20 mouse cellular contexts compared by ENCODE assay signal in the genomic region with DNA sequence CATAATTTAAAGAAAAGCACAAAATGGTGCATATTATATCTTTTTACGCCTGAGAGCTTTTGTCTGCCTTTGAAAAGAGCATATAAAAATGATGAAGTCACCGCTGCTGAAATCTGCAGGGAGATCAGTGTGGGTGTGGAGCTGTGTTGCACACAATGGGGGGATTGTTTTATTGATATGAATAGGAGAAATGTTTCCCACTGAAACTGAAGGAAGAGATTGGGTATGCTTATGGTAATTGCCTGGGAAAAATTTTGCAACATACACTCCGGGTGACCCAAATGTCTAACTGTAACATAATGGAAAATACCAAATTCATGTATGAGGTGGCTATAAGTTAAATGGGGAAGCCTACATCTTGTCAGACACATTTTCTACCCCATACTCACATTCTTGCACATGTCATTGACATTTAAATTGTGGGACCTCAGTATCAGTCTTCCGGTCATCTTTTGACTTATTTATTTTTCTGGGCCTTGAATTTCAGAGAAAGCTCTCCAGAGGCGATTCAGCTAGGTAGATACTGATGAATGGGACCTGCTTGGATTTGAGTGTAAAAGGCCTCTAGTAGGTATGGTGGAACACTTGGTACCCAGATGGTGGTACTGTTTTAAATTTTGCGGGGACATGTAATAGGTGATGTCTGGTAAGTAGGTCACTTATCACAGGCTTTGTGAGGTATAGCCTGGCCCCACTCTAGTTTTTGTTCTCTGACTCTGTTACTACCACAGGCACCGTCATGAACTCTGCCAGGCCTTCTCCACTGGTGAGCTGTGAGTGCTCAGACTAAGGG.
DNase-seq lines count a peak whose midpoint lies in the region; ATAC-seq and TF ChIP-seq lines count a peak whose summit lies in the region.
"Had no signal": no experiment of that assay in that cellular context is flagged by ENCODE, and none has a peak within 500 bp of the region (broad histone marks: within the 10 kb centered on the region; RNA-seq: fewer than 3 reads in every experiment).

No protein-coding gene starts in this region.

- no peak overlapping the region for H3K4me2 ChIP-seq in forebrain, postnatal 0 days (ENCODE audit: low read depth)
- no peak overlapping the region for H3K4me2 ChIP-seq in forebrain, embryonic 15.5 days (replicated peaks)
- H3K4me2 ChIP-seq in neural tube, embryonic 13.5 days: no peak overlapping the region
- no peak overlapping the region for H3K4me2 ChIP-seq in neural tube, embryonic 15.5 days
- no peak overlapping the region for H3K4me2 ChIP-seq in hindbrain, embryonic 11.5 days (replicated peaks; ENCODE audit: low read depth, low read length)
- H3K4me2 ChIP-seq in limb, embryonic 14.5 days (replicated peaks; ENCODE audit: low read depth, low read length, severe bottlenecking): no peak overlapping the region
- H3K4me2 ChIP-seq: embryonic facial prominence, embryonic 15.5 days; heart, embryonic 13.5 days had no signal

- TF ChIP-seq CTCF in forebrain, postnatal 0 days (IDR thresholded peaks at IDR 0.05; ENCODE audit: low read depth): no peak

- no peak overlapping the region for H3K4me3 ChIP-seq in forebrain, postnatal 0 days (ENCODE audit: low read depth, low read length)
- no peak overlapping the region for H3K4me3 ChIP-seq in forebrain, embryonic 15.5 days
- H3K4me3 ChIP-seq in neural tube, embryonic 13.5 days: no peak overlapping the region
- H3K4me3 ChIP-seq in neural tube, embryonic 15.5 days (replicated peaks): no peak overlapping the region
- no peak overlapping the region for H3K4me3 ChIP-seq in hindbrain, embryonic 11.5 days (ENCODE audit: low read depth, low read length)
- no peak overlapping the region for H3K4me3 ChIP-seq in limb, embryonic 14.5 days (replicated peaks; ENCODE audit: low read length)
- H3K4me3 ChIP-seq: embryonic facial prominence, embryonic 15.5 days; forebrain, embryonic 10.5 days; gastrocnemius, adult 2 months; heart, embryonic 13.5 days had no signal

- WGBS in forebrain, postnatal 0 days: 67% methylated on average over 7 of the region's 7 CpGs
- WGBS in forebrain, embryonic 15.5 days: 67% methylated on average over 7 of the region's 7 CpGs
- 69% methylated on average over 7 of the region's 7 CpGs for WGBS in neural tube, embryonic 13.5 days
- 62% methylated on average over 7 of the region's 7 CpGs for WGBS in neural tube, embryonic 15.5 days
- WGBS in hindbrain, embryonic 11.5 days: 78% methylated on average over 7 of the region's 7 CpGs
- 80% methylated on average over 7 of the region's 7 CpGs for WGBS in limb, embryonic 14.5 days

- H3K4me1 ChIP-seq in forebrain, postnatal 0 days (ENCODE audit: insufficient read depth): no peaks in the 10 kb centered on the region
- 0 out of 2 replicates have a peak, but pooled peaks cover 2% of the 10 kb centered on the region for H3K4me1 ChIP-seq in forebrain, embryonic 15.5 days
- no peaks in the 10 kb centered on the region for H3K4me1 ChIP-seq in neural tube, embryonic 13.5 days (replicated peaks)
- H3K4me1 ChIP-seq in neural tube, embryonic 15.5 days: no peaks in the 10 kb centered on the region
- no peaks in the 10 kb centered on the region for H3K4me1 ChIP-seq in hindbrain, embryonic 11.5 days (replicated peaks; ENCODE audit: control insufficient read depth, insufficient read depth, low read length)
- H3K4me1 ChIP-seq in limb, embryonic 14.5 days (ENCODE audit: control insufficient read depth, insufficient read depth, low read length): peaks cover 3% of the 10 kb centered on the region; the same call in 1 of the 2 replicates
- H3K4me1 ChIP-seq: forebrain, embryonic 10.5 days; heart, embryonic 13.5 days had no signal

- H3K9ac ChIP-seq in forebrain, postnatal 0 days: no peak overlapping the region
- H3K9ac ChIP-seq in forebrain, embryonic 15.5 days (replicated peaks): no peak overlapping the region
- no peak overlapping the region for H3K9ac ChIP-seq in neural tube, embryonic 13.5 days
- H3K9ac ChIP-seq in neural tube, embryonic 15.5 days (replicated peaks): no peak overlapping the region
- H3K9ac ChIP-seq in hindbrain, embryonic 11.5 days (ENCODE audit: low read depth, low read length): no peak overlapping the region
- no peak overlapping the region for H3K9ac ChIP-seq in limb, embryonic 14.5 days (ENCODE audit: low read depth, low read length, severe bottlenecking)
- H3K9ac ChIP-seq: embryonic facial prominence, embryonic 15.5 days; heart, embryonic 13.5 days had no signal

- no peak overlapping the region for H3K27ac ChIP-seq in forebrain, postnatal 0 days (ENCODE audit: low read depth, low read length)
- no peak overlapping the region for H3K27ac ChIP-seq in forebrain, embryonic 15.5 days (replicated peaks)
- peak overlapping the region; percentile 11; the same call in 1 of the 2 replicates for H3K27ac ChIP-seq in neural tube, embryonic 13.5 days (replicated peaks)
- H3K27ac ChIP-seq in neural tube, embryonic 15.5 days (replicated peaks): no peak overlapping the region
- peak overlapping the region; percentile 47; the same call in 1 of the 2 replicates for H3K27ac ChIP-seq in hindbrain, embryonic 11.5 days (ENCODE audit: low read depth, low read length)
- H3K27ac ChIP-seq in limb, embryonic 14.5 days (replicated peaks; ENCODE audit: low read depth, low read length): no peak overlapping the region
- H3K27ac ChIP-seq: embryonic facial prominence, embryonic 15.5 days; forebrain, embryonic 10.5 days; gastrocnemius, adult 2 months; heart, embryonic 13.5 days had no signal

- H3K27me3 ChIP-seq in forebrain, postnatal 0 days (ENCODE audit: insufficient read depth, low read length): no peaks in the 10 kb centered on the region
- H3K27me3 ChIP-seq in forebrain, embryonic 15.5 days: no peaks in the 10 kb centered on the region
- no peaks in the 10 kb centered on the region for H3K27me3 ChIP-seq in neural tube, embryonic 13.5 days
- H3K27me3 ChIP-seq in neural tube, embryonic 15.5 days (replicated peaks): no peaks in the 10 kb centered on the region
- no peaks in the 10 kb centered on the region for H3K27me3 ChIP-seq in hindbrain, embryonic 11.5 days (ENCODE audit: control insufficient read depth, insufficient read depth, low read length)
- no peaks in the 10 kb centered on the region for H3K27me3 ChIP-seq in limb, embryonic 14.5 days (ENCODE audit: control insufficient read depth, insufficient read depth, low read length)
- H3K27me3 ChIP-seq: embryonic facial prominence, embryonic 15.5 days; heart, embryonic 13.5 days had no signal

- no peaks in the 10 kb centered on the region for H3K9me3 ChIP-seq in forebrain, postnatal 0 days (ENCODE audit: low read length)
- no peaks in the 10 kb centered on the region for H3K9me3 ChIP-seq in forebrain, embryonic 15.5 days
- H3K9me3 ChIP-seq in neural tube, embryonic 13.5 days: no peaks in the 10 kb centered on the region
- no peaks in the 10 kb centered on the region for H3K9me3 ChIP-seq in neural tube, embryonic 15.5 days (replicated peaks)
- H3K9me3 ChIP-seq in hindbrain, embryonic 11.5 days (ENCODE audit: control insufficient read depth, low read length): no peaks in the 10 kb centered on the region
- H3K9me3 ChIP-seq in limb, embryonic 14.5 days (ENCODE audit: control insufficient read depth, low read length): no peaks in the 10 kb centered on the region
- H3K9me3 ChIP-seq: embryonic facial prominence, embryonic 15.5 days; forebrain, embryonic 10.5 days; heart, embryonic 13.5 days had no signal

- no peaks in the 10 kb centered on the region for H3K36me3 ChIP-seq in forebrain, postnatal 0 days (ENCODE audit: insufficient read depth)
- H3K36me3 ChIP-seq in forebrain, embryonic 15.5 days: no peaks in the 10 kb centered on the region
- H3K36me3 ChIP-seq in neural tube, embryonic 13.5 days: no peaks in the 10 kb centered on the region
- H3K36me3 ChIP-seq in neural tube, embryonic 15.5 days: no peaks in the 10 kb centered on the region
- no peaks in the 10 kb centered on the region for H3K36me3 ChIP-seq in hindbrain, embryonic 11.5 days (ENCODE audit: control insufficient read depth, insufficient read depth, low read length)
- no peaks in the 10 kb centered on the region for H3K36me3 ChIP-seq in limb, embryonic 14.5 days (ENCODE audit: control insufficient read depth, insufficient read depth, low read length)
- H3K36me3 ChIP-seq: embryonic facial prominence, embryonic 15.5 days; forebrain, embryonic 10.5 days; heart, embryonic 13.5 days had no signal

- no peak for DNase-seq in forebrain, postnatal 0 days
- DNase-seq in hindbrain, embryonic 11.5 days (ENCODE audit: low spot score): no peak
- no peak for DNase-seq in limb, embryonic 14.5 days (ENCODE audit: low spot score)
- no peak for DNase-seq in heart, adult 9 months (ENCODE audit: low spot score in 2 of 2)
- no peak for DNase-seq in adrenal gland, adult 2 months
- DNase-seq: adrenal gland, postnatal 10 days; cerebellum, adult 8-10 months; gastrocnemius, adult 2 months; heart, postnatal 4 days; kidney, adult 2 months; kidney, postnatal 14 days; lung, adult 2 months; spleen, adult 18-20 months; thymus, postnatal 25 days had no signal

- 0 out of 2 replicates have a peak, but pooled peaks have one; percentile 42 for ATAC-seq in forebrain, postnatal 0 days
- no peak for ATAC-seq in forebrain, embryonic 15.5 days (replicated peaks)
- no peak for ATAC-seq in neural tube, embryonic 13.5 days (ENCODE audit: low read depth)
- no peak for ATAC-seq in neural tube, embryonic 15.5 days (ENCODE audit: low FRiP score)
- ATAC-seq in hindbrain, embryonic 11.5 days (ENCODE audit: low FRiP score): peak; percentile 84
- peak; percentile 41; the same call in 1 of the 2 replicates for ATAC-seq in limb, embryonic 14.5 days (ENCODE audit: low FRiP score, low read depth)

- no peak for TF ChIP-seq POLR2A in limb, embryonic 14.5 days (IDR thresholded peaks at IDR 0.05; ENCODE audit: borderline replicate concordance, extremely low read depth, insufficient read depth, insufficient read length)

Comparison
In these comparisons a context has a peak if more than half of its experiments do, and no peak if none do; other contexts are left out.
1. ATAC-seq: peak in forebrain, postnatal 0 days (single experiment), hindbrain, embryonic 11.5 days (single experiment) and limb, embryonic 14.5 days (single experiment); none in forebrain, embryonic 15.5 days (single experiment), neural tube, embryonic 13.5 days (single experiment) and neural tube, embryonic 15.5 days (single experiment).
2. H3K27ac ChIP-seq: peak in neural tube, embryonic 13.5 days (single experiment) and hindbrain, embryonic 11.5 days (single experiment); none in forebrain, postnatal 0 days (single experiment), forebrain, embryonic 15.5 days (single experiment), neural tube, embryonic 15.5 days (single experiment) and limb, embryonic 14.5 days (single experiment).